24 mouse cellular contexts compared by ENCODE assay signal in the genomic region with DNA sequence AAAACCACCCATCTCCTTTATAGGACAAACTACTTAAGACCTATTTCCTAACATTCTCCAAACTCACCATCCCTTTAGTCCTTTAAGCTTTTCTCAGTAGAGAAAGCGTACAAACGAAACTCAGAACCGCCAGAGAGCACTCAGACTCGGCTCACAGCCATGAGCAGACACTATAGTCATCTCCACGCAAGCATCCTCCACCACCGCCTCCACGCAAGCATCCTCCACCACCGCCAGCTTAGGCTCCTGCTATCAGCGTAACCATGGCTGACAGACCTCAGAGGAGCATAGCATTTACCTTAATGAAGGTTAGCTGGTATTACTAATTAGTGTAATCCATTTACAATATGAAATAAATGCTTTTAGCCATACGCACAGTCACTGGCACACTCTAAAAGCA.
"Had no signal": no experiment of that assay in that cellular context is flagged by ENCODE, and none has a peak within 500 bp of the region (broad histone marks: within the 10 kb centered on the region; RNA-seq: fewer than 3 reads in every experiment).

No protein-coding gene starts in this region.

- H3K9me3 ChIP-seq: limb, embryonic 13.5 days; liver, embryonic 12.5 days; liver, embryonic 15.5 days; lung, embryonic 15.5 days; megakaryocyte, embryonic 14.5 days; midbrain, embryonic 10.5 days; midbrain, embryonic 15.5 days; neural tube, embryonic 13.5 days had no signal

- H3K4me3 ChIP-seq: layer of hippocampus, adult 2 months; limb, embryonic 13.5 days; liver, embryonic 12.5 days; liver, embryonic 15.5 days; lung, embryonic 15.5 days; megakaryocyte, embryonic 14.5 days; midbrain, embryonic 10.5 days; midbrain, embryonic 15.5 days; neural tube, embryonic 13.5 days had no signal

- H3K27ac ChIP-seq: kidney, postnatal 0 days; layer of hippocampus, adult 2 months; limb, embryonic 13.5 days; liver, embryonic 12.5 days; liver, embryonic 15.5 days; lung, embryonic 15.5 days; midbrain, embryonic 10.5 days; neural tube, embryonic 13.5 days; stomach, postnatal 0 days had no signal

- H3K36me3 ChIP-seq: limb, embryonic 13.5 days; liver, embryonic 12.5 days; liver, embryonic 15.5 days; midbrain, embryonic 15.5 days had no signal

- DNase-seq: kidney, adult 2 months; kidney, postnatal 25 days; layer of hippocampus, adult 9-11 months; left cerebral cortex, postnatal 4 days; liver; lung, adult 18-20 months; lung, postnatal 10 days; lung, postnatal 36 days; retina, postnatal 1 day; right cerebral cortex, postnatal 4 days; thymus, adult 2 months; thymus, postnatal 14 days; thymus, postnatal 4 days had no signal

- H3K27me3 ChIP-seq: limb, embryonic 13.5 days; liver, embryonic 12.5 days; liver, embryonic 15.5 days; lung, embryonic 15.5 days; megakaryocyte, embryonic 14.5 days; midbrain, embryonic 15.5 days; neural tube, embryonic 13.5 days had no signal
